Mouse (Mus musculus) thymus, adult 2 months (tissue): Measurements from ENCODE around the gene Insl3.

Experiments
- CTCF ChIP-seq: fragments of 200-500 bp; IDR thresholded peaks from 2 replicates; pipeline ENCODE4 v1.5.1; 2012; ENCODE audit warnings: mild to moderate bottlenecking, control low read depth, low read length, moderate library complexity, borderline replicate concordance; ENCODE audit not compliant: control insufficient read depth, poor library complexity, insufficient read depth; ENCODE audit errors: extremely low read depth
- POLR2A ChIP-seq: fragments of 200-500 bp; IDR thresholded peaks from 2 replicates; pipeline ENCODE4 v1.6.1; 2012; ENCODE audit warnings: mild to moderate bottlenecking, low read length, control low read depth, moderate library complexity; ENCODE audit not compliant: control insufficient read depth, poor library complexity, insufficient read depth; ENCODE audit errors: extremely low read depth

DNA sequence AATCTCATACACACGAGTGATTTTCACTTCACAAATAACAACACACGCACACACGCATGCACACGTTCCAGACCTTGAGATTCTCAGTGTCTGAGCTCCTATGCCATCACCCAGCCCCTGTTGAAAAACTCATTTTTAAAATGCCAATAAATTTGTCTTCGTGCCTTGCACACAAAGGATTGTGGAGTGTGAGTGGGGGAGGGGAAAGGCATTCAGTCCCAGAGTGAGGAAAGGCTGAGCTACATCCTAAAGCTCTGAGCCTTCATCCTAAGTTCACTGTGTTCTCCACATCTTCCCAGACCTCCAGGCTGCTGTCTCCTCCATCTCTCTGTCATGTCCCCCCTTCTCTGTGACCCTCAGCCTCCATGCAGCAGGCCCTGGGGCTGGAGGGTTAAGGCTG lies 21.8 kb upstream of the Insl3 start:
- TF ChIP-seq CTCF (no peak), POLR2A (no peak)
